Mouse (Mus musculus): ENCODE data around the gene Dnajc1.

Dnajc1 gene

GRCm38 (mm10) chr2:18300949-18301348 lies 91.7 kb downstream of the Dnajc1 start:
- no peak for DNase-seq (ENCODE audit: low spot score)

- DNase-seq (ENCODE audit: low spot score): no peak
Measured at GRCm38 (mm10) chr2:18285175-18285574, 107.5 kb downstream of the Dnajc1 start.

- DNase-seq (ENCODE audit: low spot score): no peak
Measured at GRCm38 (mm10) chr2:18265736-18266135, 126.9 kb downstream of the Dnajc1 start.

GRCm38 (mm10) chr2:18264579-18264978 lies 128.1 kb downstream of the Dnajc1 start:
- no peak for DNase-seq (ENCODE audit: low spot score)

GRCm38 (mm10) chr2:18262298-18262697 lies 130.3 kb downstream of the Dnajc1 start:
- no peak for DNase-seq (ENCODE audit: low spot score)

GRCm38 (mm10) chr2:18249224-18249623 lies 143.4 kb downstream of the Dnajc1 start:
- DNase-seq (ENCODE audit: low spot score): no peak

- no peak for DNase-seq (ENCODE audit: low spot score)
Measured at GRCm38 (mm10) chr2:18235524-18235923, 157.1 kb downstream of the Dnajc1 start.

- DNase-seq (ENCODE audit: low spot score): no peak
Measured at GRCm38 (mm10) chr2:18232883-18233567, 159.6 kb downstream of the Dnajc1 start.

GRCm38 (mm10) chr2:18231143-18231542 lies 161.5 kb downstream of the Dnajc1 start:
- no peak for DNase-seq (ENCODE audit: low spot score)

GRCm38 (mm10) chr2:18229279-18229678 lies 163.4 kb downstream of the Dnajc1 start:
- no peak for DNase-seq (ENCODE audit: low spot score)

- DNase-seq (ENCODE audit: low spot score): no peak
Measured at GRCm38 (mm10) chr2:18228486-18229062, 164.1 kb downstream of the Dnajc1 start.

GRCm38 (mm10) chr2:18219569-18219968 lies 173.1 kb downstream of the Dnajc1 start:
- DNase-seq (ENCODE audit: low spot score): no peak

- DNase-seq (ENCODE audit: low spot score): no peak
Measured at GRCm38 (mm10) chr2:18219136-18219535, 173.5 kb downstream of the Dnajc1 start.

GRCm38 (mm10) chr2:18218500-18218899 lies 174.1 kb downstream of the Dnajc1 start:
- no peak for DNase-seq (ENCODE audit: low spot score)

GRCm38 (mm10) chr2:18217867-18218266 lies 174.8 kb downstream of the Dnajc1 start:
- DNase-seq (ENCODE audit: low spot score): no peak

GRCm38 (mm10) chr2:18214031-18214430 lies 178.6 kb downstream of the Dnajc1 start:
- no peak for DNase-seq (ENCODE audit: low spot score)

GRCm38 (mm10) chr2:18209948-18210347 lies 182.7 kb downstream of the Dnajc1 start:
- no peak for DNase-seq (ENCODE audit: low spot score)

GRCm38 (mm10) chr2:18209211-18209823 lies 183.3 kb downstream of the Dnajc1 start:
- no peak for DNase-seq (ENCODE audit: low spot score)

GRCm38 (mm10) chr2:18208578-18208977 lies 184.1 kb downstream of the Dnajc1 start:
- DNase-seq (ENCODE audit: low spot score): no peak

GRCm38 (mm10) chr2:18206811-18207210 lies 185.8 kb downstream of the Dnajc1 start:
- no peak for DNase-seq (ENCODE audit: low spot score)

GRCm38 (mm10) chr2:18205118-18205517 lies 187.5 kb downstream of the Dnajc1 start:
- DNase-seq (ENCODE audit: low spot score): peak; percentile 70

- no peak for DNase-seq (ENCODE audit: low spot score)
Measured at GRCm38 (mm10) chr2:18202923-18203322, 189.7 kb downstream of the Dnajc1 start.

- no peak for DNase-seq (ENCODE audit: low spot score)
Measured at GRCm38 (mm10) chr2:18201820-18202462, 190.7 kb downstream of the Dnajc1 start.
